Mouse (Mus musculus) C3H10T1/2 (cell line): ENCODE measurements around the gene Nkx2-2. TPM values are rescaled to one million over a fixed set of nuclear protein-coding genes. Genes with fewer than 3 reads are reported as not detected.

Experiments used
- polyA plus RNA-seq, 2 experiments: library from polyadenylated mRNA; unstranded; fragments of >200 nt; fragmentation: generic; extraction: Trizol; gene quantifications; one replicate each; pipeline ENCODE4 v1.2.1; 2012; ENCODE audit warnings: missing spikeins in 2 of 2

Gene Nkx2-2
- polyA plus RNA-seq = not detected

GRCm38 (mm10) chr2:147193271-147194255 is at the start of gene Nkx2-2:
Nkx2-2 (minus strand) TSS chr2:147194243.

Other genes starting within 250 kb of the Nkx2-2 start
- gene Xrn2, start 181.2 kb downstream of the Nkx2-2 start, polyA plus RNA-seq = 10 to 100 TPM in 1 of 2 experiments, 1 to 10 TPM in 1; 3.5 to 34.9 TPM
- not detected for gene Nkx2-4, start 108.8 kb downstream of the Nkx2-2 start, polyA plus RNA-seq
- gene Pax1, start 167.7 kb upstream of the Nkx2-2 start, polyA plus RNA-seq = not detected